Mouse (Mus musculus): ENCODE measurements around the gene Krtap4-1. TPM values are rescaled to one million over a fixed set of nuclear protein-coding genes. Genes with fewer than 3 reads are reported as not detected.
"Not testable (repeated sequence)": the region's sequence is repeated elsewhere in the genome, so short reads cannot be mapped to it uniquely, and the experiment has no call there.

Krtap4-1 gene
- polyA plus RNA-seq, 1 experiment, result not detected

DNA sequence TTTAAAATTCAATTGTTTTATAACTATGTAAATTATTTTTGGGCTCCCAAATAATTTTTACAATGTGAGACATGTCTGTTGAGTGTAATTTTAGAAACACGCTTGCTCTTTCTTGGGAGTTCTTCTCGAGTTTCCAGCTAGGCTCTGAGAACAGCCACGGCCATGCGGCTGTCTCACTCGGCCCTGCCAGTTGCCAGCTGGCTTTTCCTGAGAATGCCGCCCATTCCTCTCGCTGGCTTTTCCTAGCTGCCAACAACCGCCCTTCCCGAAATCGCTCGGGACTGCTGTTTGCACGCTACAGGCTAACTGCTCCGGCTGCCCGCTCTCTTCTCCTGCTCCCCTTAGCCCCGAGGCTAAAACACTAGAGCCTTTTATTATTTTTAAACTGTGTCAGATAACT lies 18.4 kb upstream of the Krtap4-1 start:
- TF ChIP-seq CTCF (IDR thresholded peaks at IDR 0.05; ENCODE audit: borderline replicate concordance, control insufficient read depth, extremely low read depth, insufficient read depth, low read length, poor library complexity), result no peak
- TF ChIP-seq POLR2A (IDR thresholded peaks at IDR 0.05; ENCODE audit: control insufficient read depth, extremely low read depth, insufficient read depth, low read length, poor library complexity), result no peak
- WGBS, result 91% methylated on average over 15 of the region's 15 CpGs

DNA sequence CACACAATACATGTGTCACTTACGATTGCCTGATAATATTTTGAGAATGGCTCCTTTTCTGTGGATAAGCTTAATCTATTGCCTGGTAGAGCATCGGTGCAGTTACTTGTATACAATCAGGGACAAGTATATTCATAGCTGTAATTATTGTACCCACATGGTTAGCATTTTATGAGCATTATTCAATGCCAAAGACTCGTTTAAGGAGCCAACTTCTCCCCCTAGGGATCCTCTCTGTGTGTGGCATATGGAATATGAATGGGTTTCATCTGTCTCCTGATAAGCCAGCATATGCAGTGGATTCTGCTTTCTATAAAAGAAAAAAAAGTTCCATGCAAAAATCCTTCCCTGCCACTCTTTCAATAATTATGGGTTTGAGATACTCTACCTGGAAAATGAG lies 16.3 kb upstream of the Krtap4-1 start:
- WGBS, result 84% methylated on average over 3 of the region's 3 CpGs
- Histone ChIP-seq H3K4me3 (ENCODE audit: control insufficient read depth, insufficient read depth, low read length) (no peak overlapping the region), H3K27ac (ENCODE audit: control insufficient read depth, insufficient read depth, low read length) (no peak overlapping the region), H3K36me3 (ENCODE audit: control insufficient read depth, insufficient read depth, low read length) (no peaks in the 10 kb centered on the region), H3K4me1 (replicated peaks; ENCODE audit: control insufficient read depth, insufficient read depth, low read length) (no peaks in the 10 kb centered on the region), H3K27me3 (ENCODE audit: control insufficient read depth, insufficient read depth, low read length) (no peaks in the 10 kb centered on the region)
- TF ChIP-seq POLR2A (IDR thresholded peaks at IDR 0.05; ENCODE audit: control insufficient read depth, extremely low read depth, insufficient read depth, low read length, poor library complexity) (no peak), CTCF (IDR thresholded peaks at IDR 0.05; ENCODE audit: borderline replicate concordance, control insufficient read depth, extremely low read depth, insufficient read depth, low read length, poor library complexity) (no peak)
- no peak for DNase-seq

More for the DNA sequence above, 18.4 kb upstream of the Krtap4-1 start:
- Histone ChIP-seq H3K4me3 (ENCODE audit: control insufficient read depth, insufficient read depth, low read length) (no peak overlapping the region), H3K27ac (ENCODE audit: control insufficient read depth, insufficient read depth, low read length) (no peak overlapping the region), H3K27me3 (ENCODE audit: control insufficient read depth, insufficient read depth, low read length) (no peaks in the 10 kb centered on the region), H3K4me1 (replicated peaks; ENCODE audit: control insufficient read depth, insufficient read depth, low read length) (no peaks in the 10 kb centered on the region), H3K36me3 (ENCODE audit: control insufficient read depth, insufficient read depth, low read length) (no peaks in the 10 kb centered on the region)
- no peak for DNase-seq

DNA sequence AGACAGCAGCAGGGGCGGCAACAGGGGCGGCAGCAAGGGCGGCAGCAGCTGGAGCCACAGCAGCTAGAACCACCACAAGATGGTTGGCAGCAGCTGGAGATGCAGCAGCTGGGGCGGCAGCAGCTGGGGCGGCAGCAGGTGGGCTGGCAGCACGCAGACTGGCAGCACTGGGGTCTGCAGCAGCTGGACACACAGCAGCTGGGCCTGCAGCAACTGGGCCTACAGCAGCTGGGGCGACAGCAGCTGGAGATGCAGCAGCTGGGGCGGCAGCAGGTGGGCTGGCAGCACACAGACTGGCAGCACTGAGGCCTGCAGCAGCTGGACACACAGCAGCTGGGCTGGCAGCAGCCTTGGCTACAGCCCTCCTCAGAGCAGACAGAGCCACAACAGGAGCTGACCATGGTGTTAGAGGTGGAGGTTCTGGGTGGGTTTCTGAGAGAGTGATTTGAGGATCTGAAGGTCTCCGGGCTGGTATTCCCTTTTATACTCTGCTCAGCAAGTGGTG lies 15.6 kb upstream of the Krtap4-1 start, which contains the start of gene Krtap4-7:
TSS of gene Krtap4-7 (minus strand) at position 455 of the 505 bp plus-strand sequence.
- H3K36me3 ChIP-seq (ENCODE audit: control insufficient read depth, insufficient read depth, low read length); DNase-seq; H3K27ac ChIP-seq (ENCODE audit: control insufficient read depth, insufficient read depth, low read length); H3K4me1 ChIP-seq (replicated peaks; ENCODE audit: control insufficient read depth, insufficient read depth, low read length); H3K4me3 ChIP-seq (ENCODE audit: control insufficient read depth, insufficient read depth, low read length); H3K27me3 ChIP-seq (ENCODE audit: control insufficient read depth, insufficient read depth, low read length): not testable (repeated sequence)
- WGBS, result 82% methylated on average over 9 of the region's 9 CpGs

DNA sequence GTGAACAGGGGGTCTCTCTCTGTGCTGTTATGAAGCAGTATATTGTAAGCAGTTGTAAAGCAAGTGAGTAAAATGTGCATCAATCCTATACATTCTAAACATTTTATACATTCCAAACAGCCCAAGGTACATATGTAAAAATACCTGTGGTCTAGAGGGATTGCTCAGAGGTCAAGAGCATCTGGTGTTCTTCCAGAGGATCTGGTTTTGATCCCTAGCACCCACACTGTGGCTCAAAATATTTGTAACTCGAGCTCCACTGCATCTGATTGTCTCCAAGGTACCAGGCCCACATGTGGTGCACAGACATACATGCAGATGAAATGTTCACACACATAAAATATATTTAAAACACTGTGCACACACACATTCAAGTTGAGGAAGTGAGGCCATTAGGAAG lies 12.9 kb upstream of the Krtap4-1 start:
- no peaks in the 10 kb centered on the region for H3K27me3 ChIP-seq (ENCODE audit: control insufficient read depth, insufficient read depth, low read length)
- TF ChIP-seq POLR2A (IDR thresholded peaks at IDR 0.05; ENCODE audit: control insufficient read depth, extremely low read depth, insufficient read depth, low read length, poor library complexity), result no peak
- TF ChIP-seq CTCF (IDR thresholded peaks at IDR 0.05; ENCODE audit: borderline replicate concordance, control insufficient read depth, extremely low read depth, insufficient read depth, low read length, poor library complexity), result no peak
- no peak for DNase-seq
- no peaks in the 10 kb centered on the region for H3K36me3 ChIP-seq (ENCODE audit: control insufficient read depth, insufficient read depth, low read length)
- 27% methylated on average over 1 of the region's 1 CpGs for WGBS
- H3K4me1 ChIP-seq (replicated peaks; ENCODE audit: control insufficient read depth, insufficient read depth, low read length), result no peaks in the 10 kb centered on the region
- H3K4me3 ChIP-seq (ENCODE audit: control insufficient read depth, insufficient read depth, low read length), result no peak overlapping the region
- no peak overlapping the region for H3K27ac ChIP-seq (ENCODE audit: control insufficient read depth, insufficient read depth, low read length)

DNA sequence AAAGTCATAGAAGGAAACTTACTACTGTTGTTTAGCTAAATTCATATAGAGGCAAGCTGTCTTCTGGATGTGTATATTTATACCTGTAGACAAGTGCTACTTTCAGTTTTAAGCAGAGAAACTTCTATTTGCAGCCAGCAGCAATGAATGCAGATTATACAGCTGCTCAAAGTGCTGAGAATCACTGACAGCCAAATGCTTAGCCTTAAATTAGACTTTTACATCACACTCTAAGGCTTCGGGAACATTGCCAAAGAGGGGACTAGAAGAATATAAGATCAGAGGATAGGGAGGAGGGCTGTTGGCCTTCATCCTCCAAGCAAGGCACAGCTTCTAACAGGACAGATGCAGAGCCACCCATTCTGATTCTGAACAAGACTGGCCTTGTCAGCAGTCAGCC lies 9.0 kb upstream of the Krtap4-1 start:
- 89% methylated on average over 1 of the region's 1 CpGs for WGBS
- no peak for DNase-seq
- Histone ChIP-seq H3K27ac (ENCODE audit: control insufficient read depth, insufficient read depth, low read length) (no peak overlapping the region), H3K36me3 (ENCODE audit: control insufficient read depth, insufficient read depth, low read length) (no peaks in the 10 kb centered on the region), H3K4me3 (ENCODE audit: control insufficient read depth, insufficient read depth, low read length) (no peak overlapping the region), H3K4me1 (replicated peaks; ENCODE audit: control insufficient read depth, insufficient read depth, low read length) (no peaks in the 10 kb centered on the region), H3K27me3 (ENCODE audit: control insufficient read depth, insufficient read depth, low read length) (no peaks in the 10 kb centered on the region)
- TF ChIP-seq POLR2A (IDR thresholded peaks at IDR 0.05; ENCODE audit: control insufficient read depth, extremely low read depth, insufficient read depth, low read length, poor library complexity) (no peak), CTCF (IDR thresholded peaks at IDR 0.05; ENCODE audit: borderline replicate concordance, control insufficient read depth, extremely low read depth, insufficient read depth, low read length, poor library complexity) (no peak)

DNA sequence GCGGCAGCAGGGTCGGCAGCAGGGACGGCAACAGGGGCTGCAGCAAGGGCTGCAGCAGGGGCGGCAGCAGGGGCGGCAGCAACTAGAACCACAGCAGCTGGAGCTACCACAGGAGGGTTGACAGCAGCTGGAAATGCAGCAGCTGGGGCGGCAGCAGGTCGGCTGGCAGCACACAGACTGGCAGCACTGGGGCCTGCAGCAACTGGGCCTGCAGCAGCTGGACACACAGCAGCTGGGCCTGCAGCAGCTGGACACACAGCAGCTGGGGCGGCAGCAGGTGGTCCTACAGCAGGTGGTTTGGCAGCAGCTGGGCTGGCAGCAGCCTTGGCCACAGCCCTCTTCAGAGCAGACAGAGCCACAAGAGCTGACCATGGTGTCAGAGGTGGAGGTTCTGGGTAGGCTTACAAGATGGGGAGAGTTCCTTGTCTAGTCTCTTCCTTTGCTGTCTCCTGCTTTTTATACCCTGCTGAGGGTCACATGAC lies 6.7 kb upstream of the Krtap4-1 start, which contains the start of gene Krtap4-2:
TSS of gene Krtap4-2 (minus strand) at position 432 of the 482 bp plus-strand sequence.
- TF ChIP-seq POLR2A (IDR thresholded peaks at IDR 0.05; ENCODE audit: control insufficient read depth, extremely low read depth, insufficient read depth, low read length, poor library complexity), result no peak
- TF ChIP-seq CTCF (IDR thresholded peaks at IDR 0.05; ENCODE audit: borderline replicate concordance, control insufficient read depth, extremely low read depth, insufficient read depth, low read length, poor library complexity), result no peak
- H3K4me3 ChIP-seq (ENCODE audit: control insufficient read depth, insufficient read depth, low read length), result no peak within 1 kb of the TSS
- no peaks in the 10 kb centered on the region for H3K27me3 ChIP-seq (ENCODE audit: control insufficient read depth, insufficient read depth, low read length)
- no peaks in the 10 kb centered on the region for H3K36me3 ChIP-seq (ENCODE audit: control insufficient read depth, insufficient read depth, low read length)
- 61% methylated on average over 8 of the region's 8 CpGs for WGBS
- H3K4me1 ChIP-seq (replicated peaks; ENCODE audit: control insufficient read depth, insufficient read depth, low read length), result no peaks in the 10 kb centered on the region
- H3K27ac ChIP-seq (ENCODE audit: control insufficient read depth, insufficient read depth, low read length), result no peak within 1 kb of the TSS
- no peak for DNase-seq

DNA sequence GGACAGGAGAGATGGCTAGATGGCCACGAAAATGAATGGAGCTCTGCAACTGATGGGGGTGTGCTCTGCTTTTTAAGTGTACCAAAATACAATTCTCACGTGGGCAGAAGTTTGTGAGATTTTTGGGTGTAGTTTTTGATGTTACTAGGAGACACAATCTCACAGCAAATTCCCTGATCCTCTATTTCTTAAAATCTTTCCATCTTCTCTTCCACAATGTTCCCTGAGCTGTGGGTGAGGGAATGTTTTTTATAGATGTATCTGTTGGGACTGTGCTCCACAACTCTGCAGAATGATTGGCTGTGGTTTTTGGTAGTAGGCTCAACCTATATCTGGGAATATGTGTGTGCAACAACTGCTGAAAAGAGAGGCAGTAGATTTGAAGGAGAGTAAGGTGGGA lies 5.3 kb upstream of the Krtap4-1 start:
- DNase-seq, result no peak
- WGBS, result 48% methylated on average over 2 of the region's 2 CpGs
- H3K27ac ChIP-seq (ENCODE audit: control insufficient read depth, insufficient read depth, low read length), result no peak overlapping the region
- no peaks in the 10 kb centered on the region for H3K36me3 ChIP-seq (ENCODE audit: control insufficient read depth, insufficient read depth, low read length)
- no peak overlapping the region for H3K4me3 ChIP-seq (ENCODE audit: control insufficient read depth, insufficient read depth, low read length)
- no peaks in the 10 kb centered on the region for H3K4me1 ChIP-seq (replicated peaks; ENCODE audit: control insufficient read depth, insufficient read depth, low read length)
- no peaks in the 10 kb centered on the region for H3K27me3 ChIP-seq (ENCODE audit: control insufficient read depth, insufficient read depth, low read length)
- TF ChIP-seq POLR2A (IDR thresholded peaks at IDR 0.05; ENCODE audit: control insufficient read depth, extremely low read depth, insufficient read depth, low read length, poor library complexity), result no peak

Data from thymus, adult 2 months (tissue).